Mouse (Mus musculus): ENCODE data around the gene Vsx2. TPM values are rescaled to one million over a fixed set of nuclear protein-coding genes. Genes with fewer than 3 reads are reported as not detected.

Vsx2 gene
- polyA plus RNA-seq, 1 experiment from 2014 or later = 0.92 TPM

GRCm38 (mm10) chr12:84577768-84578439 is 8.3 kb downstream of the Vsx2 start:
- no peak overlapping the region for H3K4me2 ChIP-seq (replicated peaks)
- 75% methylated on average over 11 of the region's 11 CpGs for WGBS
- H3K9ac ChIP-seq (replicated peaks) = no peak overlapping the region
- no peak overlapping the region for H3K27ac ChIP-seq (replicated peaks)
- peaks cover 50% of the 10 kb centered on the region for H3K27me3 ChIP-seq
- H3K4me3 ChIP-seq = no peak overlapping the region
- H3K4me1 ChIP-seq = peaks cover 7% of the 10 kb centered on the region; the same call in 1 of the 2 replicates
- no peaks in the 10 kb centered on the region for H3K9me3 ChIP-seq
- no peak for ATAC-seq (ENCODE audit: low FRiP score, low read depth)
- H3K36me3 ChIP-seq = no peaks in the 10 kb centered on the region

GRCm38 (mm10) chr12:84578440-84578770 is 8.8 kb downstream of the Vsx2 start:
- H3K4me1 ChIP-seq = peaks cover 7% of the 10 kb centered on the region; the same call in 1 of the 2 replicates
- H3K27me3 ChIP-seq = peaks cover 45% of the 10 kb centered on the region
- no peak overlapping the region for H3K4me3 ChIP-seq
- no peak overlapping the region for H3K9ac ChIP-seq (replicated peaks)
- H3K9me3 ChIP-seq = no peaks in the 10 kb centered on the region
- no peak overlapping the region for H3K27ac ChIP-seq (replicated peaks)
- 0 out of 2 replicates have a peak, but pooled peaks have one; percentile 47 for ATAC-seq (ENCODE audit: low FRiP score, low read depth)
- 49% methylated on average over 5 of the region's 5 CpGs for WGBS
- no peaks in the 10 kb centered on the region for H3K36me3 ChIP-seq
- H3K4me2 ChIP-seq (replicated peaks) = no peak overlapping the region

- H3K36me3 ChIP-seq = no peaks in the 10 kb centered on the region
- H3K9ac ChIP-seq (replicated peaks) = no peak overlapping the region
- no peak for ATAC-seq (ENCODE audit: low FRiP score, low read depth)
- peaks cover 28% of the 10 kb centered on the region for H3K27me3 ChIP-seq
- no peak overlapping the region for H3K27ac ChIP-seq (replicated peaks)
- peaks cover 7% of the 10 kb centered on the region; the same call in 1 of the 2 replicates for H3K4me1 ChIP-seq
- WGBS = 93% methylated on average over 2 of the region's 2 CpGs
- H3K9me3 ChIP-seq = no peaks in the 10 kb centered on the region
- H3K4me3 ChIP-seq = no peak overlapping the region
- H3K4me2 ChIP-seq (replicated peaks) = no peak overlapping the region
These were observed 11.7 kb downstream of the Vsx2 start for GRCm38 (mm10) chr12:84581285-84581684.

GRCm38 (mm10) chr12:84589825-84590761 is 20.5 kb downstream of the Vsx2 start:
- peak overlapping the region; percentile 49 for H3K27ac ChIP-seq (replicated peaks)
- ATAC-seq (ENCODE audit: low FRiP score, low read depth) = peak; percentile 79
- under 1% methylated on average over 54 of the region's 54 CpGs for WGBS
- no peaks in the 10 kb centered on the region for H3K9me3 ChIP-seq
- H3K9ac ChIP-seq (replicated peaks) = peak overlapping the region; percentile 66
- peak overlapping the region; percentile 87 for H3K4me2 ChIP-seq (replicated peaks)
- H3K27me3 ChIP-seq = peaks cover 49% of the 10 kb centered on the region
- peak overlapping the region; percentile 50 for H3K4me3 ChIP-seq
- peaks cover 6% of the 10 kb centered on the region for H3K4me1 ChIP-seq
- no peaks in the 10 kb centered on the region for H3K36me3 ChIP-seq

GRCm38 (mm10) chr12:84598324-84598723 is 28.8 kb downstream of the Vsx2 start:
- Histone ChIP-seq H3K27me3 (peaks cover 32% of the 10 kb centered on the region), H3K4me3 (no peak overlapping the region), H3K9ac (replicated peaks) (no peak overlapping the region), H3K36me3 (peaks cover 7% of the 10 kb centered on the region; the same call in 1 of the 2 replicates), H3K4me2 (replicated peaks) (no peak overlapping the region), H3K9me3 (no peaks in the 10 kb centered on the region), H3K27ac (replicated peaks) (no peak overlapping the region), H3K4me1 (no peaks in the 10 kb centered on the region)
- 17% methylated on average over 8 of the region's 8 CpGs for WGBS
- no peak for ATAC-seq (ENCODE audit: low FRiP score, low read depth)

GRCm38 (mm10) chr12:84604001-84604400 is 34.4 kb downstream of the Vsx2 start:
- no peak overlapping the region for H3K4me2 ChIP-seq (replicated peaks)
- H3K4me3 ChIP-seq = no peak overlapping the region
- no peaks in the 10 kb centered on the region for H3K9me3 ChIP-seq
- no peak overlapping the region for H3K9ac ChIP-seq (replicated peaks)
- ATAC-seq (ENCODE audit: low FRiP score, low read depth) = no peak
- no peaks in the 10 kb centered on the region; the same call in none of the 2 replicates for H3K27me3 ChIP-seq
- no peak overlapping the region for H3K27ac ChIP-seq (replicated peaks)
- WGBS = 96% methylated on average over 6 of the region's 7 CpGs
- H3K4me1 ChIP-seq = no peaks in the 10 kb centered on the region
- H3K36me3 ChIP-seq = peaks cover 19% of the 10 kb centered on the region

- Histone ChIP-seq H3K4me2 (replicated peaks) (no peak overlapping the region), H3K9me3 (no peaks in the 10 kb centered on the region), H3K27ac (replicated peaks) (no peak overlapping the region), H3K9ac (replicated peaks) (no peak overlapping the region), H3K27me3 (no peaks in the 10 kb centered on the region; the same call in 1 of the 2 replicates), H3K36me3 (peaks cover 19% of the 10 kb centered on the region), H3K4me3 (no peak overlapping the region), H3K4me1 (no peaks in the 10 kb centered on the region)
- WGBS = 81% methylated on average over 7 of the region's 7 CpGs
- ATAC-seq (ENCODE audit: low FRiP score, low read depth) = no peak
These were observed 36.3 kb downstream of the Vsx2 start for GRCm38 (mm10) chr12:84605860-84606259.

GRCm38 (mm10) chr12:84611718-84612117 is 42.2 kb downstream of the Vsx2 start:
- 96% methylated on average over 10 of the region's 10 CpGs for WGBS
- no peak for ATAC-seq (ENCODE audit: low FRiP score, low read depth)
- no peaks in the 10 kb centered on the region; the same call in 1 of the 2 replicates for H3K27me3 ChIP-seq
- peaks cover 3% of the 10 kb centered on the region; the same call in 1 of the 2 replicates for H3K36me3 ChIP-seq
- H3K4me2 ChIP-seq (replicated peaks) = no peak overlapping the region
- 0 out of 2 replicates have a peak, but pooled peaks cover 6% of the 10 kb centered on the region for H3K4me1 ChIP-seq
- H3K4me3 ChIP-seq = no peak overlapping the region
- no peak overlapping the region for H3K27ac ChIP-seq (replicated peaks)
- H3K9me3 ChIP-seq = no peaks in the 10 kb centered on the region
- H3K9ac ChIP-seq (replicated peaks) = no peak overlapping the region

GRCm38 (mm10) chr12:84612518-84612917 is 43.0 kb downstream of the Vsx2 start:
- no peak overlapping the region for H3K4me3 ChIP-seq
- no peaks in the 10 kb centered on the region for H3K9me3 ChIP-seq

GRCm38 (mm10) chr12:84614001-84614400 is 44.4 kb downstream of the Vsx2 start:
- 85% methylated on average over 11 of the region's 11 CpGs for WGBS
- no peak for ATAC-seq (ENCODE audit: low FRiP score, low read depth)
- no peaks in the 10 kb centered on the region for H3K36me3 ChIP-seq
- no peak overlapping the region for H3K27ac ChIP-seq (replicated peaks)
- H3K4me3 ChIP-seq = no peak overlapping the region
- no peak overlapping the region for H3K4me2 ChIP-seq (replicated peaks)
- H3K27me3 ChIP-seq = no peaks in the 10 kb centered on the region; the same call in 1 of the 2 replicates
- no peaks in the 10 kb centered on the region for H3K9me3 ChIP-seq
- H3K4me1 ChIP-seq = 0 out of 2 replicates have a peak, but pooled peaks cover 6% of the 10 kb centered on the region
- no peak overlapping the region for H3K9ac ChIP-seq (replicated peaks)

More at GRCm38 (mm10) chr12:84612518-84612917, 43.0 kb downstream of the Vsx2 start:
- WGBS = 74% methylated on average over 8 of the region's 8 CpGs
- peaks cover 3% of the 10 kb centered on the region; the same call in 1 of the 2 replicates for H3K36me3 ChIP-seq
- H3K27me3 ChIP-seq = no peaks in the 10 kb centered on the region; the same call in 1 of the 2 replicates
- no peak overlapping the region for H3K9ac ChIP-seq (replicated peaks)
- H3K27ac ChIP-seq (replicated peaks) = no peak overlapping the region
- 0 out of 2 replicates have a peak, but pooled peaks cover 6% of the 10 kb centered on the region for H3K4me1 ChIP-seq
- no peak overlapping the region for H3K4me2 ChIP-seq (replicated peaks)
- ATAC-seq (ENCODE audit: low FRiP score, low read depth) = no peak

GRCm38 (mm10) chr12:84614524-84614923 is 45.0 kb downstream of the Vsx2 start:
- no peak for ATAC-seq (ENCODE audit: low FRiP score, low read depth)
- H3K9ac ChIP-seq (replicated peaks) = no peak overlapping the region
- H3K4me3 ChIP-seq = no peak overlapping the region
- H3K36me3 ChIP-seq = no peaks in the 10 kb centered on the region
- H3K9me3 ChIP-seq = no peaks in the 10 kb centered on the region
- H3K27ac ChIP-seq (replicated peaks) = no peak overlapping the region
- no peaks in the 10 kb centered on the region for H3K27me3 ChIP-seq
- WGBS = 83% methylated on average over 7 of the region's 7 CpGs
- H3K4me2 ChIP-seq (replicated peaks) = no peak overlapping the region
- H3K4me1 ChIP-seq = 0 out of 2 replicates have a peak, but pooled peaks cover 6% of the 10 kb centered on the region
